Mouse (Mus musculus) intestine, postnatal 0 days (tissue): ENCODE results near the gene Cep70. TPM values are rescaled to one million over a fixed set of nuclear protein-coding genes. Genes with fewer than 3 reads are reported as not detected.

Source experiments
- ATAC-seq: fragments of 200-750 bp; cut with Nextera tagmentation; 2 replicates; pipeline ENCODE4 v1.8.0; 2017; ENCODE audit warnings: mild to moderate bottlenecking, moderate TSS enrichment, moderate library complexity
- H3K27ac ChIP-seq: fragments of 300-500 bp; sonication (generic); 2 replicates; pipeline ENCODE4 v1.5.1; 2014; ENCODE audit warnings: mild to moderate bottlenecking, low read depth, low read length, moderate library complexity
- H3K27me3 ChIP-seq: fragments of 300-500 bp; sonication (generic); replicated peaks from 2 replicates; pipeline ENCODE4 v1.6.1; 2014; ENCODE audit warnings: low read length, mixed read lengths; ENCODE audit not compliant: control insufficient read depth, insufficient read depth
- H3K36me3 ChIP-seq: fragments of 300-500 bp; sonication (generic); 2 replicates; pipeline ENCODE4 v1.6.1; 2014; ENCODE audit warnings: mild to moderate bottlenecking, moderate library complexity; ENCODE audit not compliant: control insufficient read depth, insufficient read depth
- H3K4me1 ChIP-seq: fragments of 300-500 bp; sonication (generic); replicated peaks from 2 replicates; pipeline ENCODE4 v1.6.1; 2014; ENCODE audit warnings: antibody characterized with exemption, low read length, mixed read lengths; ENCODE audit not compliant: control insufficient read depth, insufficient read depth
- H3K4me2 ChIP-seq: fragments of 300-500 bp; sonication (generic); replicated peaks from 2 replicates; pipeline ENCODE4 v1.6.1; 2014; ENCODE audit warnings: low read depth, mild to moderate bottlenecking, moderate library complexity
- H3K4me3 ChIP-seq: fragments of 300-500 bp; sonication (generic); 2 replicates; pipeline ENCODE4 v1.5.1; 2014; ENCODE audit warnings: low read depth, low read length
- H3K9ac ChIP-seq: fragments of 300-500 bp; sonication (generic); 2 replicates; pipeline ENCODE4 v1.6.1; 2014; ENCODE audit warnings: mild to moderate bottlenecking, low read depth, low read length
- H3K9me3 ChIP-seq: fragments of 300-500 bp; sonication (generic); 2 replicates; pipeline ENCODE4 v1.6.1; 2016; ENCODE audit warnings: mixed run types; ENCODE audit not compliant: control insufficient read depth
- CTCF ChIP-seq: sonication (generic); IDR thresholded peaks from 2 replicates; pipeline ENCODE4 v1.5.1; 2016; ENCODE audit warnings: low read depth, mild to moderate bottlenecking, control low read depth, antibody characterized with exemption, moderate library complexity
- WGBS: fragments of 180-500 bp; shearing (Covaris S2); extraction: QIAGEN DNeasy Blood & Tissue Kit; methylation state at CpG from one replicate; pipeline ENCODE4 v1.1.7; 2014; 5-methylcytosine and 5-hydroxymethylcytosine counted together
- polyA plus RNA-seq: library from polyadenylated mRNA; unstranded; fragments of >200 nt; fragmentation: Nextera tagmentation; extraction: Ambion mirVana; gene quantifications from 2 replicates; pipeline ENCODE4 v1.2.1, GENCODE M21; 2015

Cep70 gene
- polyA plus RNA-seq, 1 experiment from 2014 or later, result 9.3 TPM

GRCm38 (mm10) chr9:99325208-99325929, 82.2 kb downstream of the Cep70 start:
- Histone ChIP-seq H3K27me3 (no peaks in the 10 kb centered on the region), H3K9me3 (no peaks in the 10 kb centered on the region), H3K9ac (no peak overlapping the region), H3K27ac (no peak overlapping the region), H3K4me2 (no peak overlapping the region), H3K4me1 (no peaks in the 10 kb centered on the region; the same call in 1 of the 2 replicates), H3K4me3 (no peak overlapping the region), H3K36me3 (no peaks in the 10 kb centered on the region)
- 73% methylated on average over 7 of the region's 7 CpGs for WGBS
- TF ChIP-seq CTCF, result no peak
- no peak for ATAC-seq

GRCm38 (mm10) chr9:99325961-99326360, 82.8 kb downstream of the Cep70 start:
- Histone ChIP-seq H3K27ac (no peak overlapping the region), H3K36me3 (no peaks in the 10 kb centered on the region), H3K4me1 (no peaks in the 10 kb centered on the region; the same call in 1 of the 2 replicates), H3K4me2 (no peak overlapping the region), H3K4me3 (no peak overlapping the region), H3K9ac (no peak overlapping the region), H3K9me3 (no peaks in the 10 kb centered on the region), H3K27me3 (no peaks in the 10 kb centered on the region)
- TF ChIP-seq CTCF, result no peak
- 80% methylated on average over 4 of the region's 4 CpGs for WGBS
- ATAC-seq, result no peak

- TF ChIP-seq CTCF, result no peak
- H3K4me3 ChIP-seq, result no peak overlapping the region
- 27% methylated on average over 4 of the region's 4 CpGs for whole genome bisulfite sequencing
- H3K27ac ChIP-seq, result no peak overlapping the region
- no peaks in the 10 kb centered on the region; the same call in 1 of the 2 replicates for H3K4me1 ChIP-seq
- no peaks in the 10 kb centered on the region for H3K9me3 ChIP-seq
- no peak for ATAC-seq
- no peaks in the 10 kb centered on the region for H3K36me3 ChIP-seq
- H3K4me2 ChIP-seq, result no peak overlapping the region
- H3K9ac ChIP-seq, result no peak overlapping the region
- no peaks in the 10 kb centered on the region for H3K27me3 ChIP-seq
These were observed 83.7 kb downstream of the Cep70 start for GRCm38 (mm10) chr9:99326881-99327280.

- Histone ChIP-seq H3K4me2 (no peak overlapping the region), H3K9me3 (no peaks in the 10 kb centered on the region), H3K4me3 (no peak overlapping the region), H3K36me3 (no peaks in the 10 kb centered on the region), H3K27ac (no peak overlapping the region), H3K27me3 (no peaks in the 10 kb centered on the region), H3K9ac (no peak overlapping the region), H3K4me1 (no peaks in the 10 kb centered on the region)
- no peak for ATAC-seq
- no peak for TF ChIP-seq CTCF
- WGBS, result 74% methylated on average over 4 of the region's 4 CpGs
These were observed 93.4 kb downstream of the Cep70 start for GRCm38 (mm10) chr9:99336538-99336937.

GRCm38 (mm10) chr9:99338293-99338692, 95.1 kb downstream of the Cep70 start:
- 91% methylated on average over 1 of the region's 1 CpGs for WGBS
- H3K27ac ChIP-seq, result no peak overlapping the region
- no peak for TF ChIP-seq CTCF
- no peak for ATAC-seq
- no peaks in the 10 kb centered on the region for H3K36me3 ChIP-seq
- no peak overlapping the region for H3K4me2 ChIP-seq
- no peak overlapping the region for H3K4me3 ChIP-seq
- no peaks in the 10 kb centered on the region for H3K27me3 ChIP-seq
- no peaks in the 10 kb centered on the region for H3K4me1 ChIP-seq
- H3K9me3 ChIP-seq, result no peaks in the 10 kb centered on the region
- no peak overlapping the region for H3K9ac ChIP-seq

- TF ChIP-seq CTCF, result peak; percentile 54
- Histone ChIP-seq H3K27ac (no peak overlapping the region), H3K4me3 (no peak overlapping the region), H3K9ac (no peak overlapping the region), H3K4me2 (no peak overlapping the region), H3K4me1 (no peaks in the 10 kb centered on the region), H3K36me3 (no peaks in the 10 kb centered on the region), H3K27me3 (no peaks in the 10 kb centered on the region), H3K9me3 (no peaks in the 10 kb centered on the region)
- ATAC-seq, result no peak
- WGBS, result 94% methylated on average over 1 of the region's 1 CpGs
These were observed 96.0 kb downstream of the Cep70 start for GRCm38 (mm10) chr9:99339182-99339581.
